Mouse (Mus musculus) heart, embryonic 11.5 days (tissue): ENCODE measurements around the gene Eif3j1. TPM values are rescaled to one million over a fixed set of nuclear protein-coding genes. Genes with fewer than 3 reads are reported as not detected.
A peak's percentile ranks its signal among the peaks of the same experiment; 100 is the strongest.
"Not testable (repeated sequence)": the region's sequence is repeated elsewhere in the genome, so short reads cannot be mapped to it uniquely, and the experiment has no call there.

ENCODE experiments used
- ATAC-seq: fragments of 200-750 bp; cut with Nextera tagmentation; replicated peaks from 2 replicates; pipeline ENCODE4 v1.8.0; 2017; ENCODE audit warnings: moderate library complexity; ENCODE audit not compliant: insufficient number of reproducible peaks, low FRiP score, low TSS enrichment
- H3K27ac ChIP-seq: fragments of 300-500 bp; sonication (generic); 2 replicates; pipeline ENCODE4 v1.5.1; 2014; ENCODE audit warnings: mild to moderate bottlenecking, low read depth, low read length
- H3K27me3 ChIP-seq: fragments of 300-500 bp; sonication (generic); 2 replicates; pipeline ENCODE4 v1.6.1; 2014; ENCODE audit warnings: mild to moderate bottlenecking, low read length, mixed read lengths; ENCODE audit not compliant: control insufficient read depth, insufficient read depth
- H3K36me3 ChIP-seq: fragments of 300-500 bp; sonication (generic); 2 replicates; pipeline ENCODE4 v1.6.1; 2014; ENCODE audit warnings: mild to moderate bottlenecking, low read length, moderate library complexity, mixed read lengths; ENCODE audit not compliant: control insufficient read depth, insufficient read depth
- H3K4me1 ChIP-seq: fragments of 300-500 bp; sonication (generic); 2 replicates; pipeline ENCODE4 v1.6.1; 2014; ENCODE audit warnings: low read length; ENCODE audit not compliant: control insufficient read depth, insufficient read depth
- H3K4me2 ChIP-seq: fragments of 300-500 bp; sonication (generic); 2 replicates; pipeline ENCODE4 v1.6.1; 2014; ENCODE audit warnings: mild to moderate bottlenecking, moderate library complexity
- H3K4me3 ChIP-seq: fragments of 300-500 bp; sonication (generic); 2 replicates; pipeline ENCODE4 v1.5.1; 2014; ENCODE audit warnings: low read depth, low read length
- H3K9ac ChIP-seq: fragments of 300-500 bp; sonication (generic); 2 replicates; pipeline ENCODE4 v1.6.1; 2014; ENCODE audit warnings: mild to moderate bottlenecking, low read depth, low read length, moderate library complexity
- H3K9me3 ChIP-seq: fragments of 300-500 bp; sonication (generic); replicated peaks from 2 replicates; pipeline ENCODE4 v1.6.1; 2016; ENCODE audit warnings: low read length; ENCODE audit not compliant: control insufficient read depth
- WGBS: fragments of 180-500 bp; shearing (Covaris S2); extraction: QIAGEN DNeasy Blood & Tissue Kit; methylation state at CpG from one replicate; pipeline ENCODE4 v1.1.7; 2014; ENCODE audit not compliant: insufficient replicate concordance; 5-methylcytosine and 5-hydroxymethylcytosine counted together
- polyA plus RNA-seq: library from polyadenylated mRNA; unstranded; fragments of >200 nt; fragmentation: Nextera tagmentation; extraction: Ambion mirVana; gene quantifications from 2 replicates; pipeline ENCODE4 v1.2.1, GENCODE M21; 2014

Eif3j1 gene
- 13.9 and 15.9 TPM in 2 replicates for polyA plus RNA-seq

DNA sequence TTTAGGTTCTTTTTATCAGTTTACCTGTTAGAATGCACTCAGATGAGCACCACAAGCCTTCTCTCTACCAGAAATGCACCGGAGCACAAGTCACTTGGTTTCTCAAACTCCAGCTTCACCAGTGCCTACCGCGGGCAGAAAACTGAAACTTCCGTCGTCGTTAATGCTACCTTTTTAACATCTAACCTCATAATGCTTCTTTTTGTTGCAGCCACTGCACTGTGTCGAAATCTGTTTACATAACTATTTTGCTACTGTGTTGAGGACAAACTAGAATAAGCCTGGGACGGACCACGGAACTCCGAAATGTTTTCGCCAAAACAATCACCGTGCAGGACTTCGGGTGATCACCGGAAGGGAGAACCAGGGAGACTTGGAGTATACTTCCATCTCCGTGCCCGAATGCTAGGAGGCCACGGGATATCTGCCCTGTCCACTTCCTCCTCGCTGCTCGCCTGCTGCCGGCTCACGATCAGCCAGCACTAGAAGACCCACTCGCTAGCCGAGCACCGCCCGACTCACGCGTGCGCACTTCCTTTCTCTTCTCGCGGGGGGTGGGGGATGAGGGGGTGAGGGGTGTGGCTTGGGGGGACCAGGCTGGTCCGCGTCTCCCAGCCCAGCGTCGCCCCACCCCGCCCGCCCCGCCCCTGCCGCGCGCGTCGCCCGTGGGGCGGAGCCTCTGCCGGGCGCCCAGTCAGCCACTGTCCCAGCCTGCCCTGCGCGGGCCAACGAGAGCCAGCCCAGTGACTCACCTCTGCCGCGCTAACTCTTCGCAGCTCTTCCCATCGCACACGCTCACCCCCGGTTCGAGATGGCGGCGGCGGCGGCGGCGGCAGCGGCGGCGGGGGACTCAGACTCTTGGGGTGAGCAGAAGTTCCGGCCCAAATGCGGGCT is at the start of gene Eif3j1:
Gene Eif3j1, plus strand, starts transcription at position 685 of the 894 bp plus-strand sequence.
- under 1% methylated on average over 57 of the region's 67 CpGs for WGBS
- ATAC-seq = peak; percentile 99
- Histone ChIP-seq H3K36me3 (no peaks in the 10 kb centered on the region), H3K4me1 (peaks cover 5% of the 10 kb centered on the region), H3K4me3 (peak within 1 kb of the TSS; percentile 80), H3K4me2 (peak within 1 kb of the TSS; percentile 87), H3K9me3 (no peaks in the 10 kb centered on the region), H3K9ac (peak within 1 kb of the TSS; percentile 95), H3K27me3 (no peaks in the 10 kb centered on the region), H3K27ac (peak within 1 kb of the TSS; percentile 91)

GRCm38 (mm10) chr2:121995738-121996137 is 32.6 kb upstream of the Eif3j1 start:
- Histone ChIP-seq H3K9ac (no peak overlapping the region), H3K4me2 (no peak overlapping the region), H3K4me1 (no peaks in the 10 kb centered on the region), H3K36me3 (no peaks in the 10 kb centered on the region), H3K27me3 (no peaks in the 10 kb centered on the region), H3K9me3 (no peaks in the 10 kb centered on the region), H3K4me3 (no peak overlapping the region), H3K27ac (no peak overlapping the region)
- no peak for ATAC-seq
- WGBS = 70% methylated on average over 1 of the region's 1 CpGs

DNA sequence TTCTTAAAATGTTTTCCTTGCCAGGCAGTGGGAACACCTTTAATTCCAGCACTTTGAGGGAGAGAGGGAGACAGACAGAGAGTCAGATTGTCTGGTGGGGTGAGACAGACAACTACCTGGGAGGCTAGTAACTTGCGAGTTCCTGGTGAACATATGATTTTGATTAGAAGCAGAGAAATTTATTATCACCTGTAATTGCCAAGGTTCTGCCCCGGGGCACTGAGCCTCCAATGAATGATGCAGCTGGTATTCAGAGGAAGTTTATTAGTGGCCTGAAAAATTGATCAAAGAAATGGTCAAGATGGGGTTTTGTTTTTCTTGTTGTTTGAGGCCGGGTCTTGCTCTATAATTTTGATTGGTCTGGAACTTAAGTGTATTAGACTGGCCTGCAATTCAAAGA is 19.5 kb upstream of the Eif3j1 start:
- peaks cover 11% of the 10 kb centered on the region for H3K36me3 ChIP-seq
- no peak for ATAC-seq
- H3K27me3 ChIP-seq = no peaks in the 10 kb centered on the region
- H3K4me2 ChIP-seq = no peak overlapping the region
- H3K4me1 ChIP-seq = no peaks in the 10 kb centered on the region
- H3K27ac ChIP-seq = no peak overlapping the region
- H3K4me3 ChIP-seq = no peak overlapping the region
- 92% methylated on average over 3 of the region's 3 CpGs for WGBS
- H3K9ac ChIP-seq = no peak overlapping the region
- H3K9me3 ChIP-seq = no peaks in the 10 kb centered on the region

DNA sequence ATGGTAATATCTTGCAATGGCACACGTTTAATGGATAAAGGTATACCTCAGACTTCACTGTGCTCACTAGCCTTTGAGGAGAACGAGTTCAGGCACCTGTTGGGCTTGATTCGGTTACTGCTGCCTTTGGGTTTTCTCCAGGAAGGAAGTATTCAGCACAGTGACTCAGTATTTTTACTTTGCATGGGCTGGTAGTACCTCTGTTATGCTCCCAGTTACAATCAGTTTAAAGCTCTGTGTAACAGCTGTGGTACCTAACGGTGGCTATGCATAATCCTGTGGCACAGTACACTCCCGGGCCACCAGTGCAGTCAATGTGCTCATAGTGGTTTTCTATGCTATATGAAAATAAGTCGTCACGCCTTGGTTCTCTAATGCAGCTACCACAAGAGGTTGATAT is 16.9 kb upstream of the Eif3j1 start:
- Histone ChIP-seq H3K9me3 (no peaks in the 10 kb centered on the region), H3K27ac (no peak overlapping the region), H3K9ac (no peak overlapping the region), H3K4me2 (no peak overlapping the region), H3K4me3 (no peak overlapping the region), H3K27me3 (no peaks in the 10 kb centered on the region), H3K36me3 (peaks cover 8% of the 10 kb centered on the region; the same call in 1 of the 2 replicates), H3K4me1 (no peaks in the 10 kb centered on the region)
- no peak for ATAC-seq
- WGBS = 90% methylated on average over 7 of the region's 7 CpGs

DNA sequence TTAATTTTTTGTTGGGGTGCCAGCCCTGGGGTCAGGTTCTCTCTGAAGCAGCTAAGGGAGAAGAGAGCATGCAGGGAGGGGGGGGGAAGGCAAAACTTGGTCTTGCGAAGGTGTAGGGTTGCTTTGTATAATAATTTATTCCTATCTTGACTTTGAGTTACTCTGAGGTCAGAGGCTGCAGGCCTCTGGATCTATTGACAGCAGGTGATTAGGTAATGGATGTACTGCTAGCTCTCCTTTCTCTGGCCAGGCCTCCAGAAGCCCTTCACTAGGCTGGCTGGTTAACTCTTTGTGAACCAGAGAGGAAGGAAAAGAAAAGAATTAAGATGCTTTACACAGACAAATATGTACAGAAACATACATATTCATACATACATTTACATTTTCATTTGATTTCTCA is 9.6 kb upstream of the Eif3j1 start:
- Histone ChIP-seq H3K27me3 (no peaks in the 10 kb centered on the region), H3K4me3 (no peak overlapping the region), H3K36me3 (no peaks in the 10 kb centered on the region), H3K27ac (no peak overlapping the region), H3K4me1 (no peaks in the 10 kb centered on the region), H3K9ac (no peak overlapping the region), H3K4me2 (no peak overlapping the region), H3K9me3 (no peaks in the 10 kb centered on the region)
- no peak for ATAC-seq
- WGBS = 42% methylated on average over 1 of the region's 1 CpGs

DNA sequence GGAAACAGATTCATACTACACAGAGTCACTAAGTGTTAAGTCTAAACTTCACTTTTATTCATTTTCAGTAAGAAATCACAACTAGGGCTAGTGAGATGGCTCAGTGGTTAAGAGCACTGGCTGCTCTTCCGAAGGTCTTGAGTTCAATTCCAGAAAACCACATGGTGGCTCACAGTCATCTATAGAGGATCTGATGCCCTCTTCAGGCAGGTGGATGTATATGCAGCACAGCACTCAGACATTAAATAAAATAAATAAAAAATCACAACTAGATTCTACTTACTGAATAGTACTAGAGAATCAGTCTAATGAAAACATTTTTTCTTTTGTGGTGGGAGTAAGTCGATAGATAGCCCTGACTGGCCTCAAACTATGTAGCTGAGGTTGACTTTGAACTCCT is 6.1 kb upstream of the Eif3j1 start:
- no peaks in the 10 kb centered on the region for H3K9me3 ChIP-seq
- H3K36me3 ChIP-seq = no peaks in the 10 kb centered on the region
- 77% methylated on average over 2 of the region's 2 CpGs for WGBS
- no peak overlapping the region for H3K9ac ChIP-seq
- no peak overlapping the region for H3K4me2 ChIP-seq
- ATAC-seq = no peak
- no peaks in the 10 kb centered on the region for H3K4me1 ChIP-seq
- H3K4me3 ChIP-seq = no peak overlapping the region
- H3K27ac ChIP-seq = no peak overlapping the region
- no peaks in the 10 kb centered on the region for H3K27me3 ChIP-seq

GRCm38 (mm10) chr2:122027091-122027490 is 1.3 kb upstream of the Eif3j1 start:
- 84% methylated on average over 10 of the region's 10 CpGs for WGBS
- H3K27ac ChIP-seq, H3K36me3 ChIP-seq, H3K9me3 ChIP-seq, H3K9ac ChIP-seq, H3K27me3 ChIP-seq, ATAC-seq, H3K4me1 ChIP-seq: not testable (repeated sequence)
- peak overlapping the region; percentile 66; the same call in 1 of the 2 replicates for H3K4me2 ChIP-seq
- peak overlapping the region; percentile 80; the same call in 1 of the 2 replicates for H3K4me3 ChIP-seq

DNA sequence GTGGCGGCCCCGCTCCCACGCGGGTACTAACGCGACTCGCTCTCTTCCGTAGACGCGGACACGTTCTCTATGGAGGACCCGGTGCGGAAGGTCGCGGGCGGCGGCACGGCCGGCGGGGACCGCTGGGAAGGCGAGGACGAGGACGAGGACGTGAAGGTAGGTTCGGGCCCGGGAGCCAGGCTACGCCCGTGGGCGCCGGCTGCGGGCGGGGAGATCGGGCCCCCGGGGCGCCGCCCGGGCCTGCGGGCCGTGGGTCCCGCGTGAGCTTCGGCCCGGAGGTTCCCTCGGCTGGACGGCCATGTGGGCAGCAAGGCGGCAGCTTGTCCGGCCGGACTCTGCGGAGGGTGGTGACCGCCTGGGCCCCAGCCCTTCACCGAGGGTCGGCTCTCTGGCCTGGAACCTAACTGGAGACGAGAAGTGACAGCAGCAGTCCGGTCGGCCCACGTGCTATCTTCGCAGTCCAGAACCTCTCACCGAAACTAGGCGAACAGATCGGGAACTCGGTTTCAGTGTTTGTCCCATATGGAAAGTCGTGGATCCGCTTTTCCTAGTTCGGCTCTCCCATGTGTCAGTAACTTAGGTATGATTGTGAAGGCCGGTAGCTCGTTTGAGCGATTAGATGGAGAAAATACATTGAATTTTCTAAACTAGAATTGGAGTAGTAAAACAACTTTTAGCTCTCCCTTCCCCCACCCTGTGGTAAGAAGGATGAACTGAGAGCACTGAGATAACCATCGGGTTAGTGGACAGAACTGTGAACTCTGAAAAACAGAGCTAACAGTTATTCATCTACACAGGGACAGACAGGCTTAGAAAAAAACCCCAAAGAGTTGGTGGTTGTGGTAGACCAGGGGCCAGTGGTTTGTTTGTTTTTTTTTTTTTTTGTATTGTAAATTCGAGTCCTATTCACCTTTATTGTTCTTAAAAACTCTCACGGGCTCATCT is 682 bp downstream of the Eif3j1 start:
- 1% methylated on average over 56 of the region's 71 CpGs for WGBS
- peak; percentile 46 for ATAC-seq
- Histone ChIP-seq H3K9me3 (no peaks in the 10 kb centered on the region), H3K27ac (peak overlapping the region; percentile 91), H3K9ac (peak overlapping the region; percentile 95), H3K27me3 (no peaks in the 10 kb centered on the region), H3K36me3 (no peaks in the 10 kb centered on the region), H3K4me2 (peak overlapping the region; percentile 87), H3K4me3 (peak overlapping the region; percentile 80), H3K4me1 (peaks cover 5% of the 10 kb centered on the region)
